Mouse (Mus musculus) urinary bladder, postnatal 4 days (tissue): Measurements from ENCODE around the gene Ilkap.

ENCODE experiments used
- DNase-seq, 2 experiments: peaks; one replicate each; pipeline ENCODE4 v3.0.0; 2021 to 2022; ENCODE audit warnings: low spot score in 2 of 2

Ilkap gene

GRCm38 (mm10) chr1:91413898-91414594, 15.4 kb upstream of the Ilkap start, which contains the start of gene Hes6:
Hes6 (minus strand) TSS chr1:91414038.
- peak; percentile 83 to 84 for DNase-seq

GRCm38 (mm10) chr1:91413536-91413897, 14.9 kb upstream of the Ilkap start:
- DNase-seq = no peak

GRCm38 (mm10) chr1:91413030-91413506, 14.5 kb upstream of the Ilkap start:
- DNase-seq = peak; percentile 92

GRCm38 (mm10) chr1:91412286-91413029, 13.8 kb upstream of the Ilkap start:
- peak in 1 of 2 experiments; percentile 36 for DNase-seq

- no peak for DNase-seq
Observed at GRCm38 (mm10) chr1:91411631-91412285, 13.1 kb upstream of the Ilkap start.

- no peak for DNase-seq
Observed at GRCm38 (mm10) chr1:91407819-91408218, 9.2 kb upstream of the Ilkap start.

GRCm38 (mm10) chr1:91405406-91406169, 7.0 kb upstream of the Ilkap start:
- no peak for DNase-seq

GRCm38 (mm10) chr1:91404976-91405375, 6.4 kb upstream of the Ilkap start:
- DNase-seq = no peak

- DNase-seq = no peak
Observed at GRCm38 (mm10) chr1:91397927-91398259, 722 bp downstream of the Ilkap start.

- DNase-seq = no peak
Observed at GRCm38 (mm10) chr1:91390369-91390768, 8.2 kb downstream of the Ilkap start.

- no peak for DNase-seq
Observed at GRCm38 (mm10) chr1:91381091-91381471, 17.5 kb downstream of the Ilkap start.

- peak in 1 of 2 experiments; percentile 78 for DNase-seq
Observed at GRCm38 (mm10) chr1:91380453-91381090, 18.0 kb downstream of the Ilkap start.

GRCm38 (mm10) chr1:91373414-91373835, 25.2 kb downstream of the Ilkap start:
- no peak for DNase-seq

- DNase-seq = no peak
Observed at GRCm38 (mm10) chr1:91370055-91370454, 28.6 kb downstream of the Ilkap start.

GRCm38 (mm10) chr1:91369408-91369807, 29.2 kb downstream of the Ilkap start:
- DNase-seq = no peak

- DNase-seq = no peak
Observed at GRCm38 (mm10) chr1:91367295-91367694, 31.3 kb downstream of the Ilkap start.

- DNase-seq = peak; percentile 54 to 77
Observed at GRCm38 (mm10) chr1:91366215-91367108, 32.2 kb downstream of the Ilkap start, which contains the start of gene Erfe. Erfe (plus strand) TSS chr1:91366430.

- DNase-seq = no peak
Observed at GRCm38 (mm10) chr1:91365816-91366214, 32.8 kb downstream of the Ilkap start.

- DNase-seq = no peak
Observed at GRCm38 (mm10) chr1:91364822-91365644, 33.6 kb downstream of the Ilkap start.
